In genomic region chr17:36274776-36275175, GRCm38 (mm10) we compare ENCODE assay signal across 29 mouse cellular contexts. TPM values are rescaled to one million over a fixed set of nuclear protein-coding genes. Genes with fewer than 3 reads are reported as not detected.
"Had no signal": no experiment of that assay in that cellular context is flagged by ENCODE, and none has a peak within 500 bp of the region (broad histone marks: within the 10 kb centered on the region; RNA-seq: fewer than 3 reads in every experiment).

No protein-coding gene starts in this region.

- DNase-seq: kidney, adult 18-20 months; kidney, adult 9 months; kidney, postnatal 14 days; kidney, postnatal 4 days; left cerebral cortex, postnatal 4 days; liver, embryonic 13.5 days; lung, adult 2 months; lung, postnatal 14 days; lung, postnatal 4 days; right cerebral cortex, postnatal 4 days had no signal

- H3K36me3 ChIP-seq: midbrain, embryonic 15.5 days had no signal

- H3K27ac ChIP-seq: liver, embryonic 13.5 days; midbrain, embryonic 12.5 days; midbrain, embryonic 15.5 days; stomach, postnatal 0 days had no signal

- H3K9me3 ChIP-seq: liver, embryonic 13.5 days; midbrain, embryonic 12.5 days; midbrain, embryonic 15.5 days had no signal

- ATAC-seq: midbrain, embryonic 15.5 days had no signal

- H3K4me2 ChIP-seq: liver, embryonic 13.5 days; midbrain, embryonic 12.5 days; midbrain, embryonic 15.5 days had no signal

- H3K27me3 ChIP-seq: liver, embryonic 13.5 days; midbrain, embryonic 12.5 days; midbrain, embryonic 15.5 days had no signal

- H3K9ac ChIP-seq: liver, embryonic 13.5 days; midbrain, embryonic 12.5 days; midbrain, embryonic 15.5 days had no signal

- H3K4me3 ChIP-seq: liver, embryonic 13.5 days; midbrain, embryonic 12.5 days; midbrain, embryonic 15.5 days; myocyte had no signal

RNA-seq across cellular contexts. Expression of gene H2-M10.2, which starts 11.5 kb away (rescaled TPM):
- total RNA-seq: layer of hippocampus, adult 18-20 months; layer of hippocampus, postnatal 14 days; left cerebral cortex, adult 8-10 months; left cerebral cortex, postnatal 14 days; left cerebral cortex, postnatal 4 days; liver, adult 2 months; megakaryocyte progenitor cell, adult 5-6 weeks; megakaryocyte-erythroid progenitor cell, adult 5-6 weeks; monocyte, adult 5-6 weeks had no signal
- polyA plus RNA-seq: kidney, embryonic 16.5 days; limb, embryonic 14.5 days; liver, adult 2 months; liver, embryonic 13.5 days; liver, embryonic 16.5 days; lung, adult 2 months; lung, embryonic 16.5 days; myocyte; neural tube, embryonic 11.5 days; stomach, postnatal 0 days had no signal

RNA-seq across cellular contexts. Expression of gene H2-M10.1, which starts 51.2 kb away (rescaled TPM):
- total RNA-seq: layer of hippocampus, adult 18-20 months; layer of hippocampus, postnatal 14 days; left cerebral cortex, adult 8-10 months; left cerebral cortex, postnatal 14 days; left cerebral cortex, postnatal 4 days; liver, adult 2 months; megakaryocyte progenitor cell, adult 5-6 weeks; megakaryocyte-erythroid progenitor cell, adult 5-6 weeks; monocyte, adult 5-6 weeks had no signal
- polyA plus RNA-seq: kidney, embryonic 16.5 days; limb, embryonic 14.5 days; liver, adult 2 months; liver, embryonic 13.5 days; liver, embryonic 16.5 days; lung, adult 2 months; lung, embryonic 16.5 days; midbrain, embryonic 12.5 days; midbrain, embryonic 15.5 days; neural tube, embryonic 11.5 days; neural tube, embryonic 14.5 days; stomach, embryonic 14.5 days; stomach, postnatal 0 days had no signal
